Comparison of ENCODE assay signal across 25 mouse cellular contexts in genomic region chr3:108195287-108195686, GRCm38 (mm10). TPM values are rescaled to one million over a fixed set of nuclear protein-coding genes. Genes with fewer than 3 reads are reported as not detected.
DNase-seq lines count a peak whose midpoint lies in the region; ATAC-seq and TF ChIP-seq lines count a peak whose summit lies in the region.
"Had no signal": no experiment of that assay in that cellular context is flagged by ENCODE, and none has a peak within 500 bp of the region (broad histone marks: within the 10 kb centered on the region; RNA-seq: fewer than 3 reads in every experiment).

No protein-coding gene starts in this region.

- H3K4me2 ChIP-seq in forebrain, embryonic 14.5 days (ENCODE audit: low read length) = no peak overlapping the region
- no peak overlapping the region for H3K4me2 ChIP-seq in forebrain, embryonic 16.5 days (ENCODE audit: low read length)
- no peak overlapping the region for H3K4me2 ChIP-seq in kidney, embryonic 15.5 days
- no peak overlapping the region for H3K4me2 ChIP-seq in midbrain, embryonic 15.5 days
- H3K4me2 ChIP-seq in midbrain, postnatal 0 days (ENCODE audit: low read depth, low read length, poor library complexity, severe bottlenecking) = no peak overlapping the region
- no peak overlapping the region for H3K4me2 ChIP-seq in neural tube, embryonic 14.5 days (ENCODE audit: low read depth, low read length)
- H3K4me2 ChIP-seq: embryonic facial prominence, embryonic 12.5 days; heart, embryonic 13.5 days; liver, embryonic 13.5 days; midbrain, embryonic 12.5 days had no signal

- DNase-seq in forebrain, embryonic 14.5 days (ENCODE audit: low spot score) = no peak
- no peak for DNase-seq in kidney, adult 9 months
- DNase-seq in midbrain, postnatal 0 days (ENCODE audit: low spot score) = no peak
- no peak for DNase-seq in cerebellum, postnatal 4 days (ENCODE audit: low spot score in 2 of 2)
- DNase-seq: adrenal gland, postnatal 36 days; forebrain, postnatal 0 days; gastrocnemius, postnatal 25 days; heart, postnatal 14 days; kidney, postnatal 10 days; liver, embryonic 13.5 days; lung, adult 2 months; lung, postnatal 14 days had no signal

- no peak for TF ChIP-seq CTCF in midbrain, postnatal 0 days (IDR thresholded peaks at IDR 0.05)

- H3K27me3 ChIP-seq in forebrain, embryonic 14.5 days (replicated peaks; ENCODE audit: control insufficient read depth, insufficient read depth, low read length) = no peaks in the 10 kb centered on the region
- H3K27me3 ChIP-seq in forebrain, embryonic 16.5 days (replicated peaks; ENCODE audit: control insufficient read depth, insufficient read depth, low read length) = no peaks in the 10 kb centered on the region
- no peaks in the 10 kb centered on the region for H3K27me3 ChIP-seq in kidney, embryonic 15.5 days
- H3K27me3 ChIP-seq in midbrain, embryonic 15.5 days (replicated peaks) = no peaks in the 10 kb centered on the region
- no peaks in the 10 kb centered on the region for H3K27me3 ChIP-seq in midbrain, postnatal 0 days (ENCODE audit: insufficient read depth, low read length)
- H3K27me3 ChIP-seq in neural tube, embryonic 14.5 days (ENCODE audit: control insufficient read depth, insufficient read depth, low read length) = no peaks in the 10 kb centered on the region
- H3K27me3 ChIP-seq: embryonic facial prominence, embryonic 12.5 days; heart, embryonic 13.5 days; liver, embryonic 13.5 days; midbrain, embryonic 12.5 days; Patski had no signal

- no peak overlapping the region for H3K4me3 ChIP-seq in forebrain, embryonic 14.5 days (ENCODE audit: low read depth, low read length)
- no peak overlapping the region for H3K4me3 ChIP-seq in forebrain, embryonic 16.5 days (replicated peaks; ENCODE audit: low read length)
- no peak overlapping the region for H3K4me3 ChIP-seq in kidney, embryonic 15.5 days (replicated peaks)
- H3K4me3 ChIP-seq in midbrain, embryonic 15.5 days = no peak overlapping the region
- no peak overlapping the region for H3K4me3 ChIP-seq in midbrain, postnatal 0 days (ENCODE audit: low read depth, low read length)
- no peak overlapping the region for H3K4me3 ChIP-seq in neural tube, embryonic 14.5 days (ENCODE audit: low read depth, low read length)
- H3K4me3 ChIP-seq: embryonic facial prominence, embryonic 12.5 days; heart, embryonic 13.5 days; liver, embryonic 13.5 days; midbrain, embryonic 12.5 days had no signal

- peak overlapping the region; percentile 75; the same call in 1 of the 2 replicates for H3K27ac ChIP-seq in forebrain, embryonic 14.5 days (ENCODE audit: low read depth, low read length)
- H3K27ac ChIP-seq in forebrain, embryonic 16.5 days (ENCODE audit: low read length) = no peak overlapping the region
- H3K27ac ChIP-seq in kidney, embryonic 15.5 days = peak overlapping the region; percentile 46; the same call in 1 of the 2 replicates
- peak overlapping the region; percentile 61 for H3K27ac ChIP-seq in midbrain, embryonic 15.5 days
- H3K27ac ChIP-seq in midbrain, postnatal 0 days (ENCODE audit: low read depth, low read length) = no peak overlapping the region
- peak overlapping the region; percentile 76 for H3K27ac ChIP-seq in neural tube, embryonic 14.5 days (ENCODE audit: low read depth, low read length)
- H3K27ac ChIP-seq: embryonic facial prominence, embryonic 12.5 days had no signal

- no peaks in the 10 kb centered on the region for H3K9me3 ChIP-seq in forebrain, embryonic 14.5 days (replicated peaks; ENCODE audit: control insufficient read depth, low read length)
- no peaks in the 10 kb centered on the region for H3K9me3 ChIP-seq in forebrain, embryonic 16.5 days (ENCODE audit: control insufficient read depth, low read length)
- no peaks in the 10 kb centered on the region for H3K9me3 ChIP-seq in kidney, embryonic 15.5 days (replicated peaks)
- H3K9me3 ChIP-seq in midbrain, embryonic 15.5 days = no peaks in the 10 kb centered on the region
- H3K9me3 ChIP-seq in midbrain, postnatal 0 days (ENCODE audit: low read length) = no peaks in the 10 kb centered on the region
- no peaks in the 10 kb centered on the region for H3K9me3 ChIP-seq in neural tube, embryonic 14.5 days (ENCODE audit: control insufficient read depth, low read length)
- H3K9me3 ChIP-seq: embryonic facial prominence, embryonic 12.5 days; G1E; heart, embryonic 13.5 days; liver, embryonic 13.5 days; midbrain, embryonic 12.5 days had no signal

- peaks cover 23% of the 10 kb centered on the region for H3K36me3 ChIP-seq in forebrain, embryonic 14.5 days (ENCODE audit: control insufficient read depth, insufficient read depth, low read length)
- peaks cover 7% of the 10 kb centered on the region for H3K36me3 ChIP-seq in forebrain, embryonic 16.5 days (ENCODE audit: control insufficient read depth, insufficient read depth)
- peaks cover 7% of the 10 kb centered on the region for H3K36me3 ChIP-seq in kidney, embryonic 15.5 days
- 0 out of 2 replicates have a peak, but pooled peaks cover 2% of the 10 kb centered on the region for H3K36me3 ChIP-seq in midbrain, embryonic 15.5 days (replicated peaks)
- H3K36me3 ChIP-seq in midbrain, postnatal 0 days (ENCODE audit: insufficient read depth, low read length) = peaks cover 10% of the 10 kb centered on the region; the same call in 1 of the 2 replicates
- H3K36me3 ChIP-seq in neural tube, embryonic 14.5 days (ENCODE audit: control insufficient read depth, insufficient read depth, low read length) = no peaks in the 10 kb centered on the region
- H3K36me3 ChIP-seq: embryonic facial prominence, embryonic 12.5 days had no signal

- no peak for ATAC-seq in forebrain, embryonic 14.5 days
- ATAC-seq in forebrain, embryonic 16.5 days = no peak
- ATAC-seq in kidney, embryonic 15.5 days (replicated peaks; ENCODE audit: low FRiP score) = no peak
- ATAC-seq in midbrain, embryonic 15.5 days (replicated peaks) = no peak
- ATAC-seq in midbrain, postnatal 0 days (ENCODE audit: low FRiP score) = no peak
- no peak for ATAC-seq in neural tube, embryonic 14.5 days (ENCODE audit: low read depth)
- ATAC-seq: hindbrain, postnatal 0 days; intestine, embryonic 16.5 days had no signal

- peaks cover 17% of the 10 kb centered on the region for H3K4me1 ChIP-seq in forebrain, embryonic 14.5 days (ENCODE audit: control insufficient read depth, insufficient read depth, low read length)
- H3K4me1 ChIP-seq in forebrain, embryonic 16.5 days (replicated peaks; ENCODE audit: control insufficient read depth, insufficient read depth, low read length) = peaks cover 32% of the 10 kb centered on the region
- peaks cover 48% of the 10 kb centered on the region for H3K4me1 ChIP-seq in kidney, embryonic 15.5 days
- peaks cover 26% of the 10 kb centered on the region for H3K4me1 ChIP-seq in midbrain, embryonic 15.5 days
- peaks cover 5% of the 10 kb centered on the region; the same call in 1 of the 2 replicates for H3K4me1 ChIP-seq in midbrain, postnatal 0 days (ENCODE audit: insufficient read depth, low read length)
- peaks cover 23% of the 10 kb centered on the region for H3K4me1 ChIP-seq in neural tube, embryonic 14.5 days (ENCODE audit: control insufficient read depth, insufficient read depth, low read length)

- no peak overlapping the region for H3K9ac ChIP-seq in forebrain, embryonic 14.5 days (ENCODE audit: low read length)
- no peak overlapping the region for H3K9ac ChIP-seq in forebrain, embryonic 16.5 days (replicated peaks; ENCODE audit: low read depth, low read length)
- no peak overlapping the region for H3K9ac ChIP-seq in kidney, embryonic 15.5 days
- no peak overlapping the region for H3K9ac ChIP-seq in midbrain, embryonic 15.5 days
- no peak overlapping the region for H3K9ac ChIP-seq in midbrain, postnatal 0 days (replicated peaks; ENCODE audit: low read length, poor library complexity, severe bottlenecking)
- no peak overlapping the region for H3K9ac ChIP-seq in neural tube, embryonic 14.5 days (replicated peaks; ENCODE audit: low read depth, low read length)
- H3K9ac ChIP-seq: embryonic facial prominence, embryonic 12.5 days; forebrain, postnatal 0 days; liver, embryonic 13.5 days; midbrain, embryonic 12.5 days had no signal

- WGBS in forebrain, embryonic 14.5 days = 92% methylated on average over 4 of the region's 4 CpGs
- 86% methylated on average over 4 of the region's 4 CpGs for WGBS in forebrain, embryonic 16.5 days
- WGBS in kidney, embryonic 15.5 days = 65% methylated on average over 4 of the region's 4 CpGs
- WGBS in midbrain, embryonic 15.5 days = 86% methylated on average over 4 of the region's 4 CpGs
- WGBS in midbrain, postnatal 0 days = 83% methylated on average over 4 of the region's 4 CpGs
- WGBS in neural tube, embryonic 14.5 days = 96% methylated on average over 4 of the region's 4 CpGs

RNA-seq across cellular contexts. Expression of gene Cyb561d1, which starts 5.7 kb away (rescaled TPM):
- polyA plus RNA-seq in forebrain, embryonic 14.5 days (2014; fragmentation: Nextera tagmentation; extraction: Ambion mirVana) = 2.4 and 2.9 TPM in 2 replicates
- 4.1 and 5.7 TPM in 2 replicates for polyA plus RNA-seq in forebrain, embryonic 16.5 days (2015; fragmentation: Nextera tagmentation; extraction: Ambion mirVana)
- polyA plus RNA-seq in kidney, embryonic 15.5 days (2015; fragmentation: Nextera tagmentation; extraction: Ambion mirVana) = 3.8 TPM in 2 replicates
- polyA plus RNA-seq in midbrain, embryonic 15.5 days (2015; fragmentation: Nextera tagmentation; extraction: Ambion mirVana) = 4.1 and 4.6 TPM in 2 replicates
- 3.7 and 4.9 TPM in 2 replicates for total RNA-seq in midbrain, postnatal 0 days (2014; rRNA removed)
- polyA plus RNA-seq in midbrain, postnatal 0 days (2015; fragmentation: Nextera tagmentation; extraction: Ambion mirVana) = 3.5 and 4.0 TPM in 2 replicates
- polyA plus RNA-seq in neural tube, embryonic 14.5 days (2014; fragmentation: Nextera tagmentation; extraction: Ambion mirVana) = 2.0 and 2.3 TPM in 2 replicates

RNA-seq across cellular contexts. Expression of gene Amigo1, which starts 9.2 kb away (rescaled TPM):
- 4.8 and 6.5 TPM in 2 replicates for polyA plus RNA-seq in forebrain, embryonic 14.5 days (2014; fragmentation: Nextera tagmentation; extraction: Ambion mirVana)
- 10.1 and 12.0 TPM in 2 replicates for polyA plus RNA-seq in forebrain, embryonic 16.5 days (2015; fragmentation: Nextera tagmentation; extraction: Ambion mirVana)
- 4.6 and 6.3 TPM in 2 replicates for polyA plus RNA-seq in kidney, embryonic 15.5 days (2015; fragmentation: Nextera tagmentation; extraction: Ambion mirVana)
- 14.4 and 14.7 TPM in 2 replicates for polyA plus RNA-seq in midbrain, embryonic 15.5 days (2015; fragmentation: Nextera tagmentation; extraction: Ambion mirVana)
- 35.5 and 37.8 TPM in 2 replicates for total RNA-seq in midbrain, postnatal 0 days (2014; rRNA removed)
- 12.2 and 12.6 TPM in 2 replicates for polyA plus RNA-seq in midbrain, postnatal 0 days (2015; fragmentation: Nextera tagmentation; extraction: Ambion mirVana)
- polyA plus RNA-seq in neural tube, embryonic 14.5 days (2014; fragmentation: Nextera tagmentation; extraction: Ambion mirVana) = 11.2 TPM in 2 replicates

RNA-seq across cellular contexts. Expression of gene Atxn7l2, which starts 15.4 kb away (rescaled TPM):
- 24.1 and 30.1 TPM in 2 replicates for polyA plus RNA-seq in forebrain, embryonic 14.5 days (2014; fragmentation: Nextera tagmentation; extraction: Ambion mirVana)
- 30.7 and 33.8 TPM in 2 replicates for polyA plus RNA-seq in forebrain, embryonic 16.5 days (2015; fragmentation: Nextera tagmentation; extraction: Ambion mirVana)
- 18.1 and 20.3 TPM in 2 replicates for polyA plus RNA-seq in kidney, embryonic 15.5 days (2015; fragmentation: Nextera tagmentation; extraction: Ambion mirVana)
- 26.4 and 26.8 TPM in 2 replicates for polyA plus RNA-seq in midbrain, embryonic 15.5 days (2015; fragmentation: Nextera tagmentation; extraction: Ambion mirVana)
- total RNA-seq in midbrain, postnatal 0 days (2014; rRNA removed) = 22.5 and 24.9 TPM in 2 replicates
- 16.1 and 19.3 TPM in 2 replicates for polyA plus RNA-seq in midbrain, postnatal 0 days (2015; fragmentation: Nextera tagmentation; extraction: Ambion mirVana)
- polyA plus RNA-seq in neural tube, embryonic 14.5 days (2014; fragmentation: Nextera tagmentation; extraction: Ambion mirVana) = 22.0 and 24.0 TPM in 2 replicates

RNA-seq across cellular contexts. Expression of gene Sypl2, which starts 31.2 kb away (rescaled TPM):
- polyA plus RNA-seq in forebrain, embryonic 14.5 days (2014; fragmentation: Nextera tagmentation; extraction: Ambion mirVana) = 1.5 and 1.8 TPM in 2 replicates
- 1.7 and 2.3 TPM in 2 replicates for polyA plus RNA-seq in forebrain, embryonic 16.5 days (2015; fragmentation: Nextera tagmentation; extraction: Ambion mirVana)
- polyA plus RNA-seq in kidney, embryonic 15.5 days (2015; fragmentation: Nextera tagmentation; extraction: Ambion mirVana) = 4.4 and 4.9 TPM in 2 replicates
- polyA plus RNA-seq in midbrain, embryonic 15.5 days (2015; fragmentation: Nextera tagmentation; extraction: Ambion mirVana) = 0.27 and 0.70 TPM in 2 replicates
- 0.42 and 0.55 TPM in 2 replicates for total RNA-seq in midbrain, postnatal 0 days (2014; rRNA removed)
- 0.10 and 0.17 TPM in 2 replicates for polyA plus RNA-seq in midbrain, postnatal 0 days (2015; fragmentation: Nextera tagmentation; extraction: Ambion mirVana)
- 0.14 and 0.32 TPM in 2 replicates for polyA plus RNA-seq in neural tube, embryonic 14.5 days (2014; fragmentation: Nextera tagmentation; extraction: Ambion mirVana)
- total RNA-seq: megakaryocyte progenitor cell, adult 5-6 weeks had no signal
- polyA plus RNA-seq: G1E, Patski had no signal

RNA-seq across cellular contexts. Expression of gene Gpr61, which starts 40.6 kb away (rescaled TPM):
- 1.0 and 1.5 TPM in 2 replicates for polyA plus RNA-seq in forebrain, embryonic 14.5 days (2014; fragmentation: Nextera tagmentation; extraction: Ambion mirVana)
- 2.4 and 4.3 TPM in 2 replicates for polyA plus RNA-seq in forebrain, embryonic 16.5 days (2015; fragmentation: Nextera tagmentation; extraction: Ambion mirVana)
- 0.05 and 0.08 TPM in 2 replicates for polyA plus RNA-seq in kidney, embryonic 15.5 days (2015; fragmentation: Nextera tagmentation; extraction: Ambion mirVana)
- 5.2 and 5.7 TPM in 2 replicates for polyA plus RNA-seq in midbrain, embryonic 15.5 days (2015; fragmentation: Nextera tagmentation; extraction: Ambion mirVana)
- 12.2 and 12.8 TPM in 2 replicates for total RNA-seq in midbrain, postnatal 0 days (2014; rRNA removed)
- 7.8 and 8.4 TPM in 2 replicates for polyA plus RNA-seq in midbrain, postnatal 0 days (2015; fragmentation: Nextera tagmentation; extraction: Ambion mirVana)
- 2.7 and 4.5 TPM in 2 replicates for polyA plus RNA-seq in neural tube, embryonic 14.5 days (2014; fragmentation: Nextera tagmentation; extraction: Ambion mirVana)
- total RNA-seq: gastrocnemius, postnatal 25 days; heart, adult 18-20 months; heart, postnatal 14 days; megakaryocyte progenitor cell, adult 5-6 weeks had no signal
- polyA plus RNA-seq: G1E; heart, embryonic 13.5 days; liver, embryonic 13.5 days; lung, adult 2 months had no signal

Comparison
In these comparisons a context has a peak if more than half of its experiments do, and no peak if none do; other contexts are left out.
1. H3K27ac ChIP-seq: peak in forebrain, embryonic 14.5 days (single experiment), kidney, embryonic 15.5 days (single experiment), midbrain, embryonic 15.5 days (single experiment) and neural tube, embryonic 14.5 days (single experiment); none in forebrain, embryonic 16.5 days (single experiment) and midbrain, postnatal 0 days (single experiment).